In genomic region chr6:55353711-55354445, GRCm38 (mm10) we compare ENCODE assay signal across 18 mouse cellular contexts. TPM values are rescaled to one million over a fixed set of nuclear protein-coding genes. Genes with fewer than 3 reads are reported as not detected.
"Had no signal": no experiment of that assay in that cellular context is flagged by ENCODE, and none has a peak within 500 bp of the region (broad histone marks: within the 10 kb centered on the region; RNA-seq: fewer than 3 reads in every experiment).

No protein-coding gene starts in this region.

- DNase-seq: kidney, adult 8-10 months; kidney, postnatal 4 days; left cerebral cortex, postnatal 4 days; lung, adult 2 months; lung, postnatal 14 days; midbrain, embryonic 14.5 days; thymus, postnatal 25 days had no signal

- H3K4me1 ChIP-seq: limb, embryonic 12.5 days; limb, embryonic 15.5 days had no signal

- H3K4me3 ChIP-seq: limb, embryonic 12.5 days; limb, embryonic 15.5 days; liver, embryonic 15.5 days had no signal

- H3K9ac ChIP-seq: limb, embryonic 12.5 days; limb, embryonic 15.5 days; liver, embryonic 15.5 days had no signal

- H3K36me3 ChIP-seq: limb, embryonic 12.5 days; limb, embryonic 15.5 days had no signal

- H3K27me3 ChIP-seq: limb, embryonic 12.5 days; limb, embryonic 15.5 days; liver, embryonic 15.5 days had no signal

- H3K4me2 ChIP-seq: limb, embryonic 12.5 days; limb, embryonic 15.5 days; liver, embryonic 15.5 days; midbrain, embryonic 11.5 days had no signal

- H3K27ac ChIP-seq: kidney, postnatal 0 days; limb, embryonic 12.5 days; limb, embryonic 15.5 days had no signal

- ATAC-seq: inflammation-experienced regulatory T-cells, adult 6 months had no signal

- H3K9me3 ChIP-seq: limb, embryonic 15.5 days; liver, embryonic 15.5 days had no signal

RNA-seq across cellular contexts. Expression of gene Aqp1, which starts 17.6 kb away (rescaled TPM):
- polyA plus RNA-seq: inflammation-experienced regulatory T-cells, adult 6 months had no signal

RNA-seq across cellular contexts. Expression of gene Ghrhr, which starts 22.2 kb away (rescaled TPM):
- polyA plus RNA-seq: inflammation-experienced regulatory T-cells, adult 6 months; limb, embryonic 12.5 days; limb, embryonic 15.5 days; lung, adult 2 months; midbrain, embryonic 11.5 days; midbrain, embryonic 14.5 days; midbrain, postnatal 0 days; neural tube, embryonic 11.5 days; neural tube, embryonic 14.5 days; spleen, adult 2 months; testis, adult 2 months had no signal
